Mouse (Mus musculus): ENCODE measurements around the gene Llgl2. TPM values are rescaled to one million over a fixed set of nuclear protein-coding genes. Genes with fewer than 3 reads are reported as not detected.

Llgl2 gene
- polyA plus RNA-seq, 1 experiment from 2014 or later: 7.5 TPM

GRCm38 (mm10) chr11:115875935-115876334 lies 52.1 kb downstream of the Llgl2 start:
- Histone ChIP-seq H3K9me3 (no peaks in the 10 kb centered on the region), H3K4me1 (peaks cover 10% of the 10 kb centered on the region; the same call in 1 of the 2 replicates), H3K36me3 (replicated peaks) (no peaks in the 10 kb centered on the region), H3K27me3 (ENCODE audit: poor library complexity, severe bottlenecking) (no peaks in the 10 kb centered on the region), H3K4me3 (no peak overlapping the region), H3K27ac (no peak overlapping the region)
- no peak for DNase-seq (ENCODE audit: extremely low spot score, low spot score)
- WGBS: 92% methylated on average over 3 of the region's 3 CpGs

GRCm38 (mm10) chr11:115876438-115876837 lies 52.6 kb downstream of the Llgl2 start:
- no peak overlapping the region for H3K4me3 ChIP-seq
- no peaks in the 10 kb centered on the region for H3K9me3 ChIP-seq
- H3K27me3 ChIP-seq (ENCODE audit: poor library complexity, severe bottlenecking): no peaks in the 10 kb centered on the region
- H3K36me3 ChIP-seq (replicated peaks): no peaks in the 10 kb centered on the region
- H3K27ac ChIP-seq: no peak overlapping the region
- 79% methylated on average over 5 of the region's 5 CpGs for WGBS
- peaks cover 10% of the 10 kb centered on the region; the same call in 1 of the 2 replicates for H3K4me1 ChIP-seq
- DNase-seq (ENCODE audit: extremely low spot score, low spot score): no peak

DNA sequence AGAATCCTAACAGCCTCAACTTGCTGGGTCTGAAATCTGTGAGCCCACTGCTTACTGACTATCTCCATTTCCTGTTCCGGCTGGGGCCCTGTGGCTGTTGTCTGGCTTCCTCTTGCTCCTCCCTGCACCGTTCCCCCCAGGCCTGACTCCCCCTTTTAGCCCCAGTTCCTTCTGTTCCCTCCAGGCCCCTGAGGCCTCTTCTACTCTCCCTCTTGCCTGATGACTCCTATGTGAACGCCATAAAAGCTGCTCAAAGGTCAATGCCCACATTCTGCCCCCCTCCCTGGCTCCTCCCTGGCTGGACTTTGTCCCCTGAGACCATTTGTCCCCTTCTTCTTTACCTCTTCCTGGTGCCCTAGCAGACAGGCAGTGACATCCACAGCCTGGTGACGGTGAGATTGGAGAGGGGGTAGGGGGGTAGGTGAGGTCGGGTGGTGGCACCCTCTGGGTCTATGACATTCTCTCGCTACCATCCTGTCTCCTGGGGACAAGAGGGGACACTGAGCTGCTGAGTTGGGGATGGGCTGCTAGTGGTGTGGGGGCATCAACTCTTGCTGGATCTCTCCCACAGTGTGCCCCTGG lies 53.4 kb downstream of the Llgl2 start:
- H3K9me3 ChIP-seq: no peaks in the 10 kb centered on the region
- WGBS: 82% methylated on average over 6 of the region's 6 CpGs
- H3K27me3 ChIP-seq (ENCODE audit: poor library complexity, severe bottlenecking): peaks cover 7% of the 10 kb centered on the region; the same call in 1 of the 2 replicates
- H3K36me3 ChIP-seq (replicated peaks): no peaks in the 10 kb centered on the region
- DNase-seq (ENCODE audit: extremely low spot score, low spot score): no peak
- H3K27ac ChIP-seq: no peak overlapping the region
- H3K4me3 ChIP-seq: no peak overlapping the region
- peaks cover 10% of the 10 kb centered on the region; the same call in 1 of the 2 replicates for H3K4me1 ChIP-seq

GRCm38 (mm10) chr11:115878071-115878470 lies 54.2 kb downstream of the Llgl2 start:
- no peaks in the 10 kb centered on the region for H3K36me3 ChIP-seq (replicated peaks)
- H3K27me3 ChIP-seq (ENCODE audit: poor library complexity, severe bottlenecking): peaks cover 15% of the 10 kb centered on the region
- H3K27ac ChIP-seq: no peak overlapping the region
- H3K4me3 ChIP-seq: no peak overlapping the region
- peaks cover 10% of the 10 kb centered on the region; the same call in 1 of the 2 replicates for H3K4me1 ChIP-seq
- 78% methylated on average over 8 of the region's 8 CpGs for WGBS
- H3K9me3 ChIP-seq: no peaks in the 10 kb centered on the region
- no peak for DNase-seq (ENCODE audit: extremely low spot score, low spot score)

GRCm38 (mm10) chr11:115881002-115881401 lies 57.2 kb downstream of the Llgl2 start:
- peak; percentile 62 for DNase-seq (ENCODE audit: extremely low spot score, low spot score)
- WGBS: 23% methylated on average over 5 of the region's 5 CpGs

GRCm38 (mm10) chr11:115883251-115883650 lies 59.4 kb downstream of the Llgl2 start:
- no peak for DNase-seq (ENCODE audit: extremely low spot score, low spot score)
- H3K9me3 ChIP-seq: no peaks in the 10 kb centered on the region
- H3K27me3 ChIP-seq (ENCODE audit: poor library complexity, severe bottlenecking): peaks cover 30% of the 10 kb centered on the region
- no peak overlapping the region for H3K27ac ChIP-seq
- no peak overlapping the region for H3K4me3 ChIP-seq
- WGBS: 43% methylated on average over 17 of the region's 17 CpGs
- H3K36me3 ChIP-seq (replicated peaks): no peaks in the 10 kb centered on the region
- H3K4me1 ChIP-seq: no peaks in the 10 kb centered on the region

More at GRCm38 (mm10) chr11:115881002-115881401, 57.2 kb downstream of the Llgl2 start:
- no peak overlapping the region for H3K4me3 ChIP-seq
- peaks cover 30% of the 10 kb centered on the region for H3K27me3 ChIP-seq (ENCODE audit: poor library complexity, severe bottlenecking)
- no peaks in the 10 kb centered on the region for H3K9me3 ChIP-seq
- no peaks in the 10 kb centered on the region for H3K36me3 ChIP-seq (replicated peaks)
- no peak overlapping the region for H3K27ac ChIP-seq
- peaks cover 10% of the 10 kb centered on the region; the same call in 1 of the 2 replicates for H3K4me1 ChIP-seq

DNA sequence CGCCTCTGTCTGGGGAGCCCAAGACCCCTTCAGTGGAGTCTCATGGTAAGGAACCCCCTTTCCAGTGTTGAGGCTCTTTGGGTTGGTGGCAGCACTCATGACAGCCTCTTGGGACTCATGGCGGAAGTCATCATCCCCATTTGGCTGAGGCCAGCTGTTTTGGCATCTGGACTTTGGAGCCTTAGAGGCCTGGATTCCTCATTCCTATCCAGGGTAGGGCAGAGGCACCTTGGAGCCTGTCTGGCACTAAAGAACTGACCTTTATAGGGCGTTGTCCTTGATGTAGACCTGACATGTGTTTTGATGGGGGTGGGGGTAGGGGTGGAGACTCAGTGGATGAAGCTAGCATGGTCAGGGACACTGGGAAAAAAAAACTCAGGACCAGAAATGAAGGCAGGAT lies 60.5 kb downstream of the Llgl2 start:
- no peak for DNase-seq (ENCODE audit: extremely low spot score, low spot score)
- Histone ChIP-seq H3K27ac (no peak overlapping the region), H3K36me3 (replicated peaks) (no peaks in the 10 kb centered on the region), H3K4me3 (no peak overlapping the region), H3K4me1 (no peaks in the 10 kb centered on the region), H3K9me3 (no peaks in the 10 kb centered on the region), H3K27me3 (ENCODE audit: poor library complexity, severe bottlenecking) (peaks cover 30% of the 10 kb centered on the region)
- 94% methylated on average over 3 of the region's 3 CpGs for WGBS

DNA sequence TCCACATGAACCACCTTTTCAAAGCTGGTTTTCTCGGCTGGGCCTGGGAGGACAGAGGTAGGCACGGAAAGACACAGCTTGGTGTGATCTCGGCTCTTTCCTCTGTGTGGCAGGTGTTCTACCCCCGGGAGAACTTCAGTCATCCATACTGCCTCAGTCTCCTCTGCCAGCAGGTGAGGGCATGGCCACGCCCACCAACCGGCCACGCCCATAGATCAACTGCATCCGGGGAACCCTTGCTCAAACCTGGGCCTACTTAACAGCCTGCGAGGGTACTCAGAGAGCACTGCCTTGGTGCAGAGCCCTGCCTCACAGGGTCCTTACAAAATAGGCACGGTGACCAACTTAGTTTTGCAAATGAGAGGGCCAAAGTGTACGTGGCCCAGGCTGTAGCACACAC lies 61.4 kb downstream of the Llgl2 start:
- H3K27me3 ChIP-seq (ENCODE audit: poor library complexity, severe bottlenecking): peaks cover 30% of the 10 kb centered on the region
- no peak overlapping the region for H3K27ac ChIP-seq
- H3K36me3 ChIP-seq (replicated peaks): no peaks in the 10 kb centered on the region
- DNase-seq (ENCODE audit: extremely low spot score, low spot score): no peak
- H3K9me3 ChIP-seq: no peaks in the 10 kb centered on the region
- no peaks in the 10 kb centered on the region for H3K4me1 ChIP-seq
- H3K4me3 ChIP-seq: no peak overlapping the region
- WGBS: 80% methylated on average over 11 of the region's 11 CpGs

DNA sequence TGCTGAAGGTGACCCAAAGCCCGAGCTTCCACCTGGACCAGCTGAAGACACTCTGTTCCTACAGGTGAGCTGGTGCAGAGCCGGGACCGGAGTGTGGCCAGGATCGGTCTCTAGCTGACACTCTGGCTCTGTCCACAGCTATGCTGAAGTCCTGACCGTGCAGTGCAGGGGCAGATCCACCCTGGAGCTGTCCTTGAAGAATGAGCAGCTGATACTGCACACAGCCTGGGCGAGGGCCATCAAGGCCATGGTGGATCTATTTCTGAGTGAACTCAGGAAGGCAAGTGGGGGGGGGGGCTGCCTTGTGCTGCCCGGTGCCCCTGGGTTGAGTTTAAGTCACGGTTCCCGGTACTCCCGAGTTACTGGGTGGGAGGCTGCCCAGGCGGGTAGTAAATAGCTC lies 62.6 kb downstream of the Llgl2 start:
- Histone ChIP-seq H3K9me3 (no peaks in the 10 kb centered on the region), H3K4me1 (no peaks in the 10 kb centered on the region), H3K4me3 (no peak overlapping the region), H3K36me3 (replicated peaks) (no peaks in the 10 kb centered on the region), H3K27ac (no peak overlapping the region), H3K27me3 (ENCODE audit: poor library complexity, severe bottlenecking) (peaks cover 30% of the 10 kb centered on the region)
- no peak for DNase-seq (ENCODE audit: extremely low spot score, low spot score)
- WGBS: 90% methylated on average over 11 of the region's 11 CpGs

DNA sequence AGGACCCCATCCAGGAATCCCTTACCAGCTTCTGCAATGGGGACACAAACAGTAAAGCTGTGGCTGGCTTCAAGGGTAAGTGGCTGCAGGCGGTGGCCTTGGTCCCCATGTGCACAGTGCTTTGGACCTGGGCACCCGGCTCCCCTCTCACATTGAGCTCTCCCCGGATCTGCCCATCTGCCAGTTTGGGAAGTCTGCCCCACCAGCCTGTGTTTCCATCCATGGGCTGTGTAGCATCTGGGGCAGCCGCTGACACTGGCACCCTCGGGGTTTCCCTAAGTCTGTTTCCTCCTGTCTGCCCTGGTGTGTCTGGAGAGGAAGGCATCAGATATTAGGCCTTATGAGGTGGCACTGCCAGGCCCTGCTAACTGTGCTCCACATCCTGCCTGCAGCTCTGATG lies 64.2 kb downstream of the Llgl2 start:
- Histone ChIP-seq H3K9me3 (no peaks in the 10 kb centered on the region), H3K27ac (no peak overlapping the region), H3K36me3 (replicated peaks) (peaks cover 3% of the 10 kb centered on the region), H3K27me3 (ENCODE audit: poor library complexity, severe bottlenecking) (peaks cover 15% of the 10 kb centered on the region), H3K4me1 (no peaks in the 10 kb centered on the region), H3K4me3 (no peak overlapping the region)
- DNase-seq (ENCODE audit: extremely low spot score, low spot score): no peak
- 91% methylated on average over 5 of the region's 5 CpGs for WGBS

GRCm38 (mm10) chr11:115889159-115889558 lies 65.3 kb downstream of the Llgl2 start:
- no peaks in the 10 kb centered on the region for H3K4me1 ChIP-seq
- H3K27ac ChIP-seq: no peak overlapping the region
- WGBS: 83% methylated on average over 6 of the region's 6 CpGs
- no peak overlapping the region for H3K4me3 ChIP-seq
- peaks cover 4% of the 10 kb centered on the region for H3K27me3 ChIP-seq (ENCODE audit: poor library complexity, severe bottlenecking)
- peaks cover 15% of the 10 kb centered on the region for H3K36me3 ChIP-seq (replicated peaks)
- no peaks in the 10 kb centered on the region for H3K9me3 ChIP-seq
- no peak for DNase-seq (ENCODE audit: extremely low spot score, low spot score)

- peaks cover 45% of the 10 kb centered on the region for H3K36me3 ChIP-seq (replicated peaks)
- H3K27me3 ChIP-seq (ENCODE audit: poor library complexity, severe bottlenecking): no peaks in the 10 kb centered on the region
- no peaks in the 10 kb centered on the region for H3K4me1 ChIP-seq
- DNase-seq (ENCODE audit: extremely low spot score, low spot score): no peak
- H3K9me3 ChIP-seq: no peaks in the 10 kb centered on the region
- no peak overlapping the region for H3K4me3 ChIP-seq
- H3K27ac ChIP-seq: no peak overlapping the region
- WGBS: 57% methylated on average over 6 of the region's 6 CpGs
These were observed 68.4 kb downstream of the Llgl2 start for GRCm38 (mm10) chr11:115892213-115892612.

DNA sequence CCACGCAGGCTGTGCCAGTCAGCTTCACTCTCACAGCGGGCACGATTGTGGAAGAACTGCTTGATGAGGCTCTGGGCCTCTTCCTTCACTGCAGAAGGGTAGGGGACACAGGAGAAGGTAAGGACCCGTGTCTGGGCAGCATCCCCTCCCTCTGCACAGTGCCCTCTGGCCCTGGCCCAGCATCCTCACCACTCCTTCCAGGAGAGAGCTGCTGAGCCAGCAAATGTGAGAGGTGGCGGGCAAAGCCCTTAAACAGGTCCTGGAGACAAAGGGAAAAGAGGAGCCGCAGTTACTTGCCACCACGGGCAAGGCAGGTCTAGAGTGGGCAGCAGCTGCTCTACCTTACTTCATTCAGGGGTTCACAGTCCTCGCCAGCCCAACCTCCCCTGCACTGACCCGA lies 69.2 kb downstream of the Llgl2 start:
- H3K36me3 ChIP-seq (replicated peaks): peaks cover 50% of the 10 kb centered on the region
- 90% methylated on average over 9 of the region's 9 CpGs for WGBS
- H3K27ac ChIP-seq: no peak overlapping the region
- no peak overlapping the region for H3K4me3 ChIP-seq
- no peaks in the 10 kb centered on the region for H3K9me3 ChIP-seq
- no peaks in the 10 kb centered on the region for H3K4me1 ChIP-seq
- DNase-seq (ENCODE audit: extremely low spot score, low spot score): no peak
- no peaks in the 10 kb centered on the region for H3K27me3 ChIP-seq (ENCODE audit: poor library complexity, severe bottlenecking)
